Comparison of ENCODE assay signal across 8 mouse cellular contexts in genomic region chr3:152981988-152982387, GRCm38 (mm10). TPM values are rescaled to one million over a fixed set of nuclear protein-coding genes. Genes with fewer than 3 reads are reported as not detected.
DNase-seq lines count a peak whose midpoint lies in the region; TF ChIP-seq lines count a peak whose summit lies in the region.

TSS of gene St6galnac5 (minus strand) at chr3:152982246.

- no peak for TF ChIP-seq POLR2A in kidney, adult 2 months (IDR thresholded peaks at IDR 0.05; ENCODE audit: low read depth, low read length)
- no peak for TF ChIP-seq POLR2A in brain, embryonic 14.5 days (IDR thresholded peaks at IDR 0.05; ENCODE audit: borderline replicate concordance, extremely low read depth, insufficient read depth, insufficient read length, poor library complexity, severe bottlenecking)

- TF ChIP-seq CTCF in kidney, adult 2 months (conservative IDR thresholded peaks at IDR 0.05; ENCODE audit: insufficient read depth, insufficient read length, low read depth, low read length): no peak
- TF ChIP-seq CTCF in brain, embryonic 14.5 days (IDR thresholded peaks at IDR 0.05; ENCODE audit: borderline replicate concordance, extremely low read depth, insufficient read depth, insufficient read length): peak; percentile 40; the same call in 1 of the 2 replicates

- no peaks in the 10 kb centered on the region for H3K4me1 ChIP-seq in kidney, adult 2 months (ENCODE audit: control insufficient read depth, insufficient read depth, low read length)

- H3K4me3 ChIP-seq in kidney, adult 2 months (ENCODE audit: insufficient read depth, low read depth, low read length): peak within 1 kb of the TSS; percentile 40

- 4% methylated on average over 17 of the region's 17 CpGs for WGBS in kidney, adult 2 months

- H3K27me3 ChIP-seq in kidney, adult 2 months (replicated peaks; ENCODE audit: control insufficient read depth, insufficient read depth, low read length): peaks cover 1% of the 10 kb centered on the region; the same call in 1 of the 2 replicates

- no peaks in the 10 kb centered on the region for H3K36me3 ChIP-seq in kidney, adult 2 months (ENCODE audit: control insufficient read depth, insufficient read depth, low read length)

- no peak for DNase-seq in kidney, adult 2 months
- DNase-seq in kidney, adult 11 months: no peak
- peak; percentile 88 for DNase-seq in brain, embryonic 14.5 days (ENCODE audit: low read depth)
- DNase-seq in frontal cortex, postnatal 25 days (ENCODE audit: low spot score in 2 of 2): peak; percentile 20 to 34
- no peak for DNase-seq in left cerebral cortex, adult 8-10 months (ENCODE audit: low spot score in 2 of 2)
- peak; percentile 61 for DNase-seq in neural tube, embryonic 10.5 days (ENCODE audit: extremely low spot score, low spot score)
- DNase-seq in spleen, adult 12 weeks (ENCODE audit: low spot score): no peak
- DNase-seq in gastrocnemius, adult 8-10 months (ENCODE audit: low spot score in 2 of 2): no peak

- no peak within 1 kb of the TSS for H3K27ac ChIP-seq in kidney, adult 2 months (ENCODE audit: insufficient read depth, low read depth, low read length)

RNA-seq across cellular contexts. Expression of gene St6galnac5, which starts in this region (rescaled TPM):
- polyA plus RNA-seq in kidney, adult 2 months (2012; rRNA removed): 1.4 and 1.5 TPM in 2 replicates
- polyA plus RNA-seq in brain, embryonic 14.5 days (2012; rRNA removed): 17.7 and 24.4 TPM in 2 replicates
- total RNA-seq in left cerebral cortex, adult 8-10 months (2022): 10 to 100 TPM; 31.1 to 39.6 (median 33.4) TPM
- total RNA-seq in gastrocnemius, adult 8-10 months (2022): under 1 TPM; 0.07 to 0.38 (median 0.15) TPM

Comparison
In these comparisons a context has a peak if more than half of its experiments do, and no peak if none do; other contexts are left out.
1. RNA of gene St6galnac5 (total RNA-seq): 31.1 to 39.6 TPM in left cerebral cortex, adult 8-10 months; 0.07 to 0.38 TPM in gastrocnemius, adult 8-10 months; every median in the first group is over 10 times any median in the second.
2. DNase-seq: peak in brain, embryonic 14.5 days (single experiment), frontal cortex, postnatal 25 days (2 of 2) and neural tube, embryonic 10.5 days (single experiment); none in kidney, adult 2 months (single experiment), kidney, adult 11 months (single experiment), left cerebral cortex, adult 8-10 months (0 of 2), spleen, adult 12 weeks (single experiment) and gastrocnemius, adult 8-10 months (0 of 2).